Mouse (Mus musculus) forebrain, embryonic 10.5 days (tissue): ENCODE measurements around the gene Olfr1423. TPM values are rescaled to one million over a fixed set of nuclear protein-coding genes. Genes with fewer than 3 reads are reported as not detected.
"Not testable (repeated sequence)": the region's sequence is repeated elsewhere in the genome, so short reads cannot be mapped to it uniquely, and the experiment has no call there.

Experiments used
- DNase-seq: peaks from one replicate; pipeline ENCODE4 v3.0.0-alpha.2; 2017; ENCODE audit warnings: low spot score; ENCODE audit errors: extremely low spot score
- H3K27ac ChIP-seq: fragments of 300-500 bp; sonication (generic); 2 replicates; pipeline ENCODE4 v1.5.1; 2016; ENCODE audit warnings: mild to moderate bottlenecking
- H3K27me3 ChIP-seq: fragments of 300-500 bp; sonication (generic); 2 replicates; pipeline ENCODE4 v1.6.1; 2016; ENCODE audit warnings: mild to moderate bottlenecking; ENCODE audit not compliant: poor library complexity, severe bottlenecking
- H3K36me3 ChIP-seq: fragments of 300-500 bp; sonication (generic); replicated peaks from 2 replicates; pipeline ENCODE4 v1.6.1; 2016; ENCODE audit warnings: mild to moderate bottlenecking, moderate library complexity
- H3K4me1 ChIP-seq: fragments of 300-500 bp; sonication (generic); 2 replicates; pipeline ENCODE4 v1.6.1; 2016
- H3K4me3 ChIP-seq: fragments of 300-500 bp; sonication (generic); 2 replicates; pipeline ENCODE4 v1.5.1; 2016; ENCODE audit warnings: mild to moderate bottlenecking, moderate library complexity
- H3K9me3 ChIP-seq: fragments of 300-500 bp; sonication (generic); 2 replicates; pipeline ENCODE4 v1.6.1; 2016; ENCODE audit warnings: mild to moderate bottlenecking, moderate library complexity
- WGBS: fragments of 180-500 bp; shearing (Covaris S2); methylation state at CpG from one replicate; pipeline ENCODE4 v1.1.7; 2016; 5-methylcytosine and 5-hydroxymethylcytosine counted together
- polyA plus RNA-seq: library from polyadenylated mRNA; unstranded; fragments of >200 nt; fragmentation: Nextera tagmentation; extraction: Ambion mirVana; gene quantifications from 2 replicates; pipeline ENCODE4 v1.2.1, GENCODE M21; 2016

The Olfr1423 gene
- polyA plus RNA-seq = 0.04 TPM in 2 replicates

- H3K9me3 ChIP-seq = no peaks in the 10 kb centered on the region
- no peak within 1 kb of the TSS for H3K4me3 ChIP-seq
- 69% methylated on average over 2 of the region's 2 CpGs for WGBS
- H3K4me1 ChIP-seq = no peaks in the 10 kb centered on the region
- H3K27ac ChIP-seq = no peak within 1 kb of the TSS
- H3K36me3 ChIP-seq = no peaks in the 10 kb centered on the region
- no peak for DNase-seq
- no peaks in the 10 kb centered on the region for H3K27me3 ChIP-seq
Measured at GRCm38 (mm10) chr19:12041217-12041616, at the start of gene Olfr1423. Gene Olfr1423, minus strand, starts transcription at chr19:12041317.

GRCm38 (mm10) chr19:12077631-12078030 is 36.5 kb upstream of the Olfr1423 start, which contains the start of gene Olfr1425:
Gene Olfr1425, minus strand, starts transcription at chr19:12077731.
- H3K27ac ChIP-seq, H3K4me3 ChIP-seq, H3K9me3 ChIP-seq, H3K4me1 ChIP-seq, H3K27me3 ChIP-seq, DNase-seq, H3K36me3 ChIP-seq: not testable (repeated sequence)
- WGBS = 86% methylated on average over 4 of the region's 4 CpGs

DNA sequence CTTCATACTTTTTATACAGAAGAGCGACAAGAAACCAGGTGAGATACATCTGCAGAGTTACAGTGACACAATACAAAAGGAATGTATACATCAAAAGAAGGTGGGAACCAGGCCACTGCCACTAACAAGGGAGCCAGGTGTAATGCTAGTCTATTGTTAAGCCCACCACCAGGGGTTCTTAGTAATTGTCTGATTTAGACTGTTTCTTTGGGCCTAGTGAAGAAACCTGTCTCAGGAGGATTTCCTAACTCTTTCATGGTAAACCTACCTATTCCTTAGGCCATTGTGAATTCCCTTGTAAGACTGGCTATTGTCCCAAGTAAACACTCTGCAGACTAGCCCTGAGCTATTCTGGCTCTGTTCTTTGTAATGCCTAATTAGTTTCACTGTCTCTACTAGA is 28.4 kb upstream of the Olfr1423 start:
- H3K27ac ChIP-seq, DNase-seq, H3K4me1 ChIP-seq, H3K36me3 ChIP-seq, H3K9me3 ChIP-seq, H3K4me3 ChIP-seq, H3K27me3 ChIP-seq: not testable (repeated sequence)
- 84% methylated on average over 1 of the region's 1 CpGs for WGBS

DNA sequence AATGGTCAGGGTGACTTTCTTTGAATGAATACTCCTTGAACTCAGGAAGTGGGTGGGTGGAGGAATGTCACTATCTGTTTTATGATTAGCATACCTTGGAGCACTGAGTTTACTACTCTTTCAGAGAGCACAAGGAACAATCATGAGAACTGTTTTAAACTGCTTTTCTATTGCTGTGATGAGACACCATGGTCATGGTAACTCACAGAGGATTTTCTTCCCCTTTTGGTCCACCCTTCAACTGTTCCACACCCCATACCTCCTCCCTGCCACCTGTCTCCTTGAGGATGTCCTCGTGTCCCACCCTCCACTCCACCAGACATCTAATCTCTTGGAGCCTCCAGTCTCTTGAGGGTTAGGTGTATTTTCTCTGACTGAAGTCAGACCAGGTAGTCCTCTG is 26.7 kb upstream of the Olfr1423 start:
- H3K27me3 ChIP-seq, H3K4me1 ChIP-seq, H3K36me3 ChIP-seq, H3K9me3 ChIP-seq, H3K27ac ChIP-seq, H3K4me3 ChIP-seq, DNase-seq: not testable (repeated sequence)
- WGBS = 96% methylated on average over 1 of the region's 1 CpGs

DNA sequence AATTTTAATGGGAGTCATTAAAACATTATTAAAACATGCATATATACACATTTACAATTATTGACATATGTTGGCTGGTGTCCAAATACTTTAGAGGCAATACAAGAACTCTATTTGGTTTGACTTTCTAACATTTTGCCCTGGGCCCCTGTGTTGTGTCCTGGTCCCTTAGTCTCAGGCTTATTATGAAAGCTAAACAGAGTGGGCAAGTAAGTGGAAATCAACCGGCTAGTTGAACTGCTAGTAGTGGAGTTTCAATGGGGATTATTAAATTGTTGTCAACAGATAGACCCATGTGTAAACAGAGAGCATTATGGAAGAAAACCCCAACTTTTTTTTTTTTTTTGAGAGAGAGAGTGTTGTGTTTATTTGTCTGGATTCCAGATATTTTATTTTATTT is 21.5 kb upstream of the Olfr1423 start, which contains the start of gene Olfr1424:
Gene Olfr1424, minus strand, starts transcription at position 101 of the 400 bp plus-strand sequence.
- DNase-seq = not testable (repeated sequence)

GRCm38 (mm10) chr19:12043163-12043562 is 2.0 kb upstream of the Olfr1423 start:
- H3K9me3 ChIP-seq = no peaks in the 10 kb centered on the region
- H3K27ac ChIP-seq = no peak overlapping the region
- WGBS = 93% methylated on average over 5 of the region's 5 CpGs
- no peaks in the 10 kb centered on the region for H3K27me3 ChIP-seq
- no peak overlapping the region for H3K4me3 ChIP-seq
- no peaks in the 10 kb centered on the region for H3K36me3 ChIP-seq
- no peaks in the 10 kb centered on the region for H3K4me1 ChIP-seq
- DNase-seq = no peak

More for the DNA sequence above, 21.5 kb upstream of the Olfr1423 start, which contains the start of gene Olfr1424:
- not testable (repeated sequence) for H3K27me3 ChIP-seq, H3K9me3 ChIP-seq, H3K36me3 ChIP-seq, H3K4me3 ChIP-seq, H3K27ac ChIP-seq, H3K4me1 ChIP-seq
- WGBS = 84% methylated on average over 1 of the region's 1 CpGs

GRCm38 (mm10) chr19:12037727-12038126 is 3.4 kb downstream of the Olfr1423 start:
- Histone ChIP-seq H3K4me3 (no peak overlapping the region), H3K27ac (no peak overlapping the region), H3K36me3 (no peaks in the 10 kb centered on the region), H3K27me3 (no peaks in the 10 kb centered on the region), H3K9me3 (no peaks in the 10 kb centered on the region), H3K4me1 (no peaks in the 10 kb centered on the region)
- no peak for DNase-seq

DNA sequence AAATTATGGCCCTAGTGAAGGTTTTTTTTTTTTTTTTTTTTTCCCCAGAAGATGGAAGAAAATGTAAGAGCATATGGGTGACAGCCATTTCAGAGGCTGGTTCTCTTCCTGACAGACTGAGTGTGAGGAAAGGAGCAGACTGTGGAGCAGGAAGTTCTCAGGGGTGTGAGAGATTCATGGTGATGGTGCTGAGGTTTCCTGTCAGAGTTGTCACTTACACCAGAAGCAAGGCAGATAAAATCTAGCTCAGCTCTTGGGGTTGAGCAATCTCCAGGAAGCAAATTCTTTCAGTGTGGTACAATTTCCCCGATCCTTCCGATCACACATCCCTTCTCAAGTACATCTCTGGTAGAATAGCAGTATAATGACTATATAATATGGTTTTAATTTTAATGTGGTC is 14.5 kb downstream of the Olfr1423 start:
- H3K27ac ChIP-seq = no peak overlapping the region
- DNase-seq = no peak
- H3K27me3 ChIP-seq = no peaks in the 10 kb centered on the region
- H3K4me3 ChIP-seq = no peak overlapping the region
- H3K4me1 ChIP-seq = no peaks in the 10 kb centered on the region
- 88% methylated on average over 2 of the region's 2 CpGs for WGBS
- H3K36me3 ChIP-seq = no peaks in the 10 kb centered on the region
- H3K9me3 ChIP-seq = no peaks in the 10 kb centered on the region

DNA sequence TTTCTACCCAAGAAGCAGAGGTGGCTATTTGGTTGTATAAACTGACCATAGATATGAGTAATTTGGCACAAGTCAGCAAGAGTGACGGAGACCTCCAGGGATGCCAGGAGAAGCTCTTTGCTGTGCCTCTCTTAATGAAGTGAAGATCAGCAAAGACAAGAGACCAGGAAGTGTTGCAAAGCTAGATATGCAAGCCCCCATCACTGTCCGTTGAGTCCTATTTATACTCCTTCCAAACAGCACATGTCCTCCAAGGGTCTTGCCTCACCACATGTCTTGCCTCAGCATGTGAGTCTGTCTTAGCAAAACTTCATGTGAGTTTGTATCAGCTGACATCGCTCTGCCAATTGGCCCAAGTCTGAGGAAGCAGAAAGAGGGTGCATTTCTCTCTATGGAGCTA is 15.8 kb downstream of the Olfr1423 start:
- H3K9me3 ChIP-seq = no peaks in the 10 kb centered on the region
- no peak overlapping the region for H3K27ac ChIP-seq
- no peak overlapping the region for H3K4me3 ChIP-seq
- WGBS = 89% methylated on average over 3 of the region's 3 CpGs
- H3K4me1 ChIP-seq = no peaks in the 10 kb centered on the region
- no peaks in the 10 kb centered on the region for H3K27me3 ChIP-seq
- DNase-seq = no peak
- H3K36me3 ChIP-seq = no peaks in the 10 kb centered on the region

- no peak overlapping the region for H3K27ac ChIP-seq
- no peak for DNase-seq
- no peaks in the 10 kb centered on the region for H3K36me3 ChIP-seq
- H3K27me3 ChIP-seq = no peaks in the 10 kb centered on the region
- H3K9me3 ChIP-seq = no peaks in the 10 kb centered on the region
- peaks cover 2% of the 10 kb centered on the region for H3K4me1 ChIP-seq
- 91% methylated on average over 4 of the region's 4 CpGs for WGBS
- no peak overlapping the region for H3K4me3 ChIP-seq
Measured at GRCm38 (mm10) chr19:12024149-12024548, 17.0 kb downstream of the Olfr1423 start.

DNA sequence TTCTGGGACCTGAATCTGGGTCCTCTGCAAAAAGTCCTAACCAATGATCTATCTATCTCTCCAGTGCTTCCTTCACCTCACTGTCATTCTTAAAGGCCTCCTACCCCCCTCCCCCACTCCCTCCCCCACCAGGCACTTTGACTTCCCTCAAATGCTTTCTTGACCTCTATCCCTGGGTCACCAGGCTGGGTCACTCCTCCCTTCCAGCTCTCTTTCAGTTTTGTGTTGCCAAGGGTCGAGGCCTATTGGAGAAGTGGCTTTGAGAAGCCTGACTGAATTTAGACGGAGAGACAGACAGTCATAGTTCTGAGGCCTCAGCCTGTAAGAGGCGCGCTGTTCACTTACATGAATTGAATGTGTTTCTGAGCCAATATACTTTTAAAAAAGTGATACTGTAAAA is 24.9 kb downstream of the Olfr1423 start:
- H3K36me3 ChIP-seq = no peaks in the 10 kb centered on the region
- H3K4me3 ChIP-seq = no peak overlapping the region
- WGBS = 77% methylated on average over 4 of the region's 4 CpGs
- H3K4me1 ChIP-seq = peaks cover 6% of the 10 kb centered on the region
- H3K27me3 ChIP-seq = no peaks in the 10 kb centered on the region
- H3K27ac ChIP-seq = no peak overlapping the region
- no peaks in the 10 kb centered on the region for H3K9me3 ChIP-seq
- no peak for DNase-seq

GRCm38 (mm10) chr19:12015708-12016107 is 25.4 kb downstream of the Olfr1423 start:
- H3K27me3 ChIP-seq = no peaks in the 10 kb centered on the region
- H3K36me3 ChIP-seq = no peaks in the 10 kb centered on the region
- no peak overlapping the region for H3K4me3 ChIP-seq
- peaks cover 6% of the 10 kb centered on the region for H3K4me1 ChIP-seq
- no peak overlapping the region for H3K27ac ChIP-seq
- no peak for DNase-seq
- 68% methylated on average over 8 of the region's 8 CpGs for WGBS
- no peaks in the 10 kb centered on the region for H3K9me3 ChIP-seq

GRCm38 (mm10) chr19:12013228-12013627 is 27.9 kb downstream of the Olfr1423 start:
- H3K9me3 ChIP-seq = no peaks in the 10 kb centered on the region
- peaks cover 8% of the 10 kb centered on the region; the same call in 1 of the 2 replicates for H3K4me1 ChIP-seq
- H3K27me3 ChIP-seq = no peaks in the 10 kb centered on the region
- 0% methylated on average over 12 of the region's 12 CpGs for WGBS
- peak overlapping the region; percentile 77 for H3K27ac ChIP-seq
- DNase-seq = peak; percentile 29
- peak overlapping the region; percentile 57 for H3K4me3 ChIP-seq
- no peaks in the 10 kb centered on the region for H3K36me3 ChIP-seq

DNA sequence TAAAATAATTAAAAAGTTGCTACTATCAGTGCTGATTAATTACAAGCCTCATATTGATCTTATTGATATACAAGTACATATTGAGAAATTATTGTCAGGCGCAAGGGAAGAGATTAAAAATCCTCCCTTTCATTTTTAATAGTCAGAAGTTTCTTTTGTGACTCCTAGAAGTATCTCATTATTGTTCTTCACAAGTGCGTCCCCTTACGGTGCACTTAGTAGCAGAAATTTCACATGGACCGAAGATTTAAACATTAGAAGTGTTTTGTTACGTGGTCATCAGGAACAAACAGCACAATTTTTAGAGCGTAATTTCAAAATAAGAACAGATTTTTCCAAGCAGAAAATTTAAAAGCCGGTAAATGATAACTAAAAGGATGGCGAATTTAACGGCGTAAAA is 28.5 kb downstream of the Olfr1423 start:
- peaks cover 13% of the 10 kb centered on the region for H3K4me1 ChIP-seq
- 3% methylated on average over 10 of the region's 10 CpGs for WGBS
- H3K27ac ChIP-seq = peak overlapping the region; percentile 77
- no peak for DNase-seq
- no peaks in the 10 kb centered on the region for H3K9me3 ChIP-seq
- H3K27me3 ChIP-seq = no peaks in the 10 kb centered on the region
- peak overlapping the region; percentile 57 for H3K4me3 ChIP-seq
- no peaks in the 10 kb centered on the region for H3K36me3 ChIP-seq
